Mouse (Mus musculus): ENCODE measurements around the gene Dph7.
A peak's percentile ranks its signal among the peaks of the same experiment; 100 is the strongest.
"Not testable (repeated sequence)": the region's sequence is repeated elsewhere in the genome, so short reads cannot be mapped to it uniquely, and the experiment has no call there.

The Dph7 gene

DNA sequence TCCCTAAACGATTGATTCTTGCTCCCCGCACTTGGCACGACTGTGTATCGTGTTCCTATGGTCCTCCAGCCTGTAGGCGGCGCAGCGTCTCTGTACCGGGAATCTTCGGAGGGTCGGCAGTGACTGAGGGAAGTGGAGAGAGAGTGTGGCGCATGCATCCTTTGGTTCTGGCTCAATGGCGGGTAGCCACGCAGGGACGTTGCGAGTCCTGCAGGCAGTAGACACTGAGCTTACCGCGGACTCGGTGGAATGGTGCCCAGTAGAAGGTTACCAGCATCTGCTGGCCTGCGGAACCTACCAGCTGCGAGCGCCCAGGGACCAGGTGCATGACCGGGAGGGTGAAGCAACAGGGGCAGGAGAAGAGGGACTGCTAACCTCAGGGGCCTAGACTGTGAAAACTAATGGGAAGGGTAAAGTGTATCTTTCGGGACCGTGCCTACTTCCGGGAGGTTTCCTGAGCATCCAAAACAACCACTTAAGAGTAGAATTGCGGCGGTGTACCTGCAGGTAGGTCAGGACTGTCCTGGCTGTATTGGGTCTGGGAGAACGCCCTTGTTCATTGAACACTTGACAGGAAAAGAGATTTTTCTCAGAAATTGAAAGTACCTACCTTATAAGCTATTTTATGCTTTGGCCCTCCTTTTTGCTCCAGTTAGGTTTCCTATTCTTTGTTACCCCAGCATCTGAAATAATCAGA, at the start of gene Dph7:
TSS of gene Dph7 (plus strand) at position 97 of the 697 bp plus-strand sequence.
- peak; percentile 68 to 88 for DNase-seq (ENCODE audit: low spot score in 2 of 2)

DNA sequence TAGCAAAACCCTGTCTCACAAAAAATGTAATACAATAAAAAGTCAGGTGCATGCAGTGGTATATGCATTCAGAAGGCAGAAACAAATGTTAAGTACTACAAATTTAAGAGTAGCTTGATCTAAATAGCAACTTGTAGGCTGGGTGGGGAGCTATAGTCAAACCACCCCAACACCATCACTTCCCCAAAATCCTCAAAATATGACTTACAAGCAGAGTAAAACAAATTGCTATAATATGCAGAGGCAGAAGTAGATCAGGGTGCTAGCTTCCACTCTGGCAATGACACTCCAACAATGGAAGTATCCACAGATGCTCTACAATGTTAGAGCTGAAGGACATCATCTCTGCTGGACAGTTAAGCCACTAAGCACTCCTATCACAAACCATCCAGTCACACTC, 49.6 kb upstream of the Dph7 start:
- no peak for DNase-seq (ENCODE audit: low spot score in 2 of 2)

DNA sequence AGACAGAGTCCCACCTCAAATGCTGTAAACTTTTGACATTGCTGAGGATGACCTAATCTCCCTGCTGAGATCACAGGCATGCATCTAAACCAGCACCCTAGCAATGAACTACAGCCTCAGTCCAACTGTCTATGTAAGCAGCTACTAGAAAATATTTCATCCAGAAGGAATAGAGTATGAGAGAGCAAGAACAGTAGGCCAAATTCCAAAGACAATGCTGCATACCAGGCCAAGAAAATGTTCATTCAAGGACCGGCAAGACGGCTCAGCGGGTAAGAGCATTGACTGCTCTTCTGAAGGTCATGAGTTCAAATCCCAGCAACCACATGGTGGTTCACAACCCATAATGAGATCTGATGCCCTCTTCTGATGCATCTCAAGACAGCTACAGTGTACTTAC, 47.4 kb upstream of the Dph7 start:
- DNase-seq (ENCODE audit: low spot score in 2 of 2): no peak

DNA sequence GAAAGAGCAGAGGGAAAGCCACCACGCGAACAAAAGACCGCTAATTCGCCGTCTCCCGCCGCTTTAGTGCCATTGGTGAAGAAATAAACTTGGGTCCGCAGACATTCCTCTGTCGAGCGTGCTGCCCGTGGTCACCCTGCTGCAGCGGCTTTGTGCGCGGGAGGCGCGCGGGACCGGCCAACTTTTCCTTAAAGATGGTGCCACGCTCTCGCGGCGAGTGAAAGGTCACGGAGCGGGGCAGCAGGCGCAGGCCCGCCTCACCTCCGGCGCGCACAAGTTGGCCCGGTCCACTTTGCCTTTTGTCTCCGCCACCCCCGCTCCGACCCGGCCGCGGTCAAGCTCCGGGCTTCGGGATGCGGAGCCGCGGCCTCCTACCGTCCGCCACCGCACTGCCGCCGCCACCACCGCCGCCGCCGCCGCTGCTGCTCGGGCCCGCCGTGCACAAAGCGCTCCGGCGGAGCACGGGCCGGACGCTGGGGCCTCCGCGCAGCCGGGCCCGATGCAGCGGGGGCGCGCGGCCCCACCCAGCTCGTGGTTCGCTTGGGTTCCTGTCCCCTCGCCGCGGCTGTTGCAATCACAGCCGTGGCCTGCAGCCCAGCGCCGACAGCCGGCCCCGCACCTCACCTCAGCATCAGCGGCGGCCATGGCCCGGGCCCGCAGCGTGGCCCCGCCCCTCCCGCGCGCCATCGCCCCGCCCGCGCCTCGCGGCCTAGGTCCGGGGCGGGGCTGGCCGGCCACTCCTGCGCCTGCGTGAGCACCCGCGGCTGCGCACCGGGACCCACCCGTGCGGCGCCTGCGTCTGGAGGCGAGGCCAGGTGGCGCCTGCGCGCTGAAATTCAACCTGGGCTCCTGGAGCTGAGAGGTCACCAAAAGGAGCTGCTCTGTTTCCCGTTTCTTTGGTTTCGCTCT, 43.0 kb upstream of the Dph7 start, which contains the start of gene Ehmt1:
TSS of gene Ehmt1 (minus strand) at position 685 of the 909 bp plus-strand sequence.
- peak; percentile 93 to 94 for DNase-seq (ENCODE audit: low spot score in 2 of 2)

DNA sequence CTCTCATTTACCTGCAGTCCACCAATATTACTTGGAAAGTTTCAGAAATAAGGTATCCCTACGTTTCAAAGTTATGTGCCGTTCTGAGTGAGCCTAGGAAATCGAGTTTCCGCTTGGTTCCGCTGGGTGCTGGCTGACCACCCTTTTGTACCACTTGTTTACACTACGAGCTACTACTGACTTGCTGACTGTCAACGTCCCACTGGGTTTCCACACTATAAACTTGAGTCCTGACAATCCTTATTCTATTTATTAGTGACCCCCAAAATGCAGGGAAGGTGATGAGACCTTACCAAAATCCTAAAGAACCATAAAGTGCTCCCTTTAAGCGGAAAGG, 42.4 kb upstream of the Dph7 start:
- no peak for DNase-seq (ENCODE audit: low spot score in 2 of 2)

DNA sequence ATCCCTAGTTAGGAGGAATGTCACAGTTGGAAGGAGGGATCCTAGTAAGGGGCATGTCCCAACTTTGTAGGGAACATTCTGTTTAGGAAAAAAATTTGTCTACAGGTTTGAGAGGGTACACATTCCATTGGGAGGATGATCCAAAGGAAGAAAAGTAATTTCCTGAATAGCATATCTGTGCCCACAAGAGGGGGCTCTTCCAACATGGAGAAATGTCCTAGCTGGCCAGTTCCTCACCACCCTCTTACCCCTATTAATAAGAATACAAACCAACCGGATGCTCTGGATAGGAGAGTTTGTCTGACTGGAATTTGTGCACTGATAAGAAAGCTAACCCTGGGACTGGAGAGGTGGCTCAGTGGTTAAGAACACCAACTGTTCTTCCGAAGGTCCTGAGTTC, 38.6 kb upstream of the Dph7 start:
- DNase-seq (ENCODE audit: low spot score in 2 of 2): no peak

DNA sequence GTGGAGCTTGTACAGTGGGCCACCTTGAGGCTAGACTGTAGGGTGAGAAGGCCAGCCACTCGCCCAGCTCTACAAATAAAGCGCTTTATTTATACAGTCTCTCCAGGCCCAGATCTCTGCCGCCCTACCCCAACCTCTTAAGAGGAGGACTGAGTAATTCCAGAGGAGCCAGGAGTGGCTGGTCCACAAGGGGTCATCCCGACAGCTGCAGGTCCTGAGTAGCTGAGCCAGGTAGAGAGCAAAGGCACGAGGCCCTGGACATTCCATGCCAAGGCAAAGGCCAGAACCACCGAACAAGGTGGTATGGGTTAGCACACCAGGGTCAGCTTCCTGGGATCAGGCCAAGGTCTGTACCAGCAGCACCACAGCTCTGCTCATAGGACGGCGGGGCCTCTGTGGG, 36.9 kb upstream of the Dph7 start:
- no peak for DNase-seq (ENCODE audit: low spot score in 2 of 2)

DNA sequence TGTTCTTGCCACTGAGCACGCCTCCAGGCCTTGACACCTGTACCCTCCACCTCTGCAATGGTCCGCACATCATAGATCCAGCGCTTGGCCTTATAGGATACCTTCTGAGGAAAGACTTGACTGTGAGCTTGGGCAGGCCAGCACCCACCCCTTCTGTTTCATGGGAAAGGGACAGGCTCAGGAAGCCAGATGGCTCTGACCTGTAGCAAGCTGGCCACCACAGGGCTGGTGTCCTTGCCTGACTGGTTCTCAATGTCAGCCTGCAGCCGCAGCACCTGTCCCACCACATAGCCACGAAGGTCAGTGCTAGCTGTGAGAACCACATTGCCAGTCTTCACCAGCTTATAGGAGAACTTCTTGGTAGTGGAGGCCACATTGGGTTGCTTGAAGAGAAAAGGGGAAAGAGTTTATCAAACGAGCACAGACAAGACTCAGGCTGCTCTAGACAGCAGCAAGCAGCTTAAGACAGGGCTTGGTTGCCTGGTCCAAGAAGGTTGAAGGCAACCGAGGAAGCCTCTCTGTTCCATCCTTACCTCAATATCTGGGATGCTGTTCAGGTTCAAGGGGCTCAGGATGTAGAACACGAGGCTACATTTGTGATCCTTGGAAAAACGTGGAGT, 35.7 kb upstream of the Dph7 start:
- no peak for DNase-seq (ENCODE audit: low spot score in 2 of 2)

DNA sequence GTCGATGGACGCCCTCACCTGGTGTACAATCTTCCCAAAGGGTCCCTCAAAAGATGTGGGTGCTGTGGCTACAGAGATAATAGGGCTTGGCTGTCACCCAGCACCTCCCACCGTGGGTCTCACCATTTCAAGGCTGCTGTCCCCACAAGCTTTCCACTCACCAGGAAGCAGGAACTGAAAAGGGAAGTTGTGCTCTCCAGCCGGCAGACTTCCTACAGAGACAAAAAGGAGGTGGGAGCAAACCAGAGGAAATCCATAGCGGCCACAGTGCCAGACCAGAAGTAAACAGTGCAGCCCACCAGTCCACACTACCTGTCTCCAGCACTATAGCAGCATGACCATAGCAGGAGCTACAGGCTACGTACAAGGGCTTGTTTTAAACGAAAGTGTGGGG, 35.2 kb upstream of the Dph7 start:
- DNase-seq (ENCODE audit: low spot score in 2 of 2): no peak

DNA sequence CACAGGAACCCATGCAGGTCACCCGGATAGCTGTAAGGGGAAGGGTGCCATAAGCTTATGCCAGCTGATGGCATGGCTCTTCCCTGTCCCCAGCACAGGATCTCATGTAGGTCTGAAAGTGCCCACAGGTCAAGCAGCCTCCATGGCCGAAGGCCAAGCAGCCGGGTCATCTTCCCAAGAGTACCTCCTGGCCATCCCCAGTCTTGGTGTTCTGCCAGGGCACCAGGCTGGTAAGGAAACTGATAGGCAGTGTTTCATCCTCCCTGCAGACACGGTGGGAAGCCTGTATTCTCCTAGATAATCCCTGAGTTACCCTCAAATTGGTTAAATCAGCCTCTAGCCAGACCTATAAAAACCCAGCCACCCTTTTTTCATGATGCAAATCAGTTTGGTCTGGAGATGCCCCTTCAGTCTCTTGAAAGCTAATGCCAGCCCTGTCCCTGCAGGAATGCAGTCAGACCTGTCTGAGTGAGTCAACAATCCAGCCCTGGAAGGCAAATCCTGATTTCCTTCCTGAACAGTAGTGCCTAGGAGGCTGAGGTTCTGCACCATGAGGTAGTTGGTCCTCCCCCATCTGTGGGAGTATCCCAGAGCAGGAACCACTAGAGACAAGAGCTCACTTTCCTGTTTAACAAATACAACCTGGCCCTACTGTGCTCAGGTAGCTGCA, 34.3 kb upstream of the Dph7 start:
- peak; percentile 34 to 59 for DNase-seq (ENCODE audit: low spot score in 2 of 2)

DNA sequence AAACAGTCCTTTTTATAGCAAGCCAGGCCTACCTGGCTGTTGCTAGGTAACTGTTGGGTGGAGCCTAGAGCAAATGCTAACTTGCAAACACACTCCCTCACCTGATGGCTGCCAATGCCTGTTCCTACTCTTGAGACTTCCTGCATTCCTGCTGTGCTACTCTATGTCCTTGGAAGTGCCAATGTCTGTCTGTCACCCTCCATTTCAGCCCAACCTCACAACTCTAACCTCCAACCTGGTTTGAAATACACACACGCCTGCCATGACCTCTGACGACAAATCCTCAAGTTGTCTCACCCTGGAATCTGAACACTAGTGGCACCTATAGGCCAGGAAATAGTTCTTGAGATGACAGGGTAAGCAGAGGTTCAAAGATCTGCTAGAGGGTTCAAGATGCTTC, 33.1 kb upstream of the Dph7 start:
- no peak for DNase-seq (ENCODE audit: low spot score in 2 of 2)

DNA sequence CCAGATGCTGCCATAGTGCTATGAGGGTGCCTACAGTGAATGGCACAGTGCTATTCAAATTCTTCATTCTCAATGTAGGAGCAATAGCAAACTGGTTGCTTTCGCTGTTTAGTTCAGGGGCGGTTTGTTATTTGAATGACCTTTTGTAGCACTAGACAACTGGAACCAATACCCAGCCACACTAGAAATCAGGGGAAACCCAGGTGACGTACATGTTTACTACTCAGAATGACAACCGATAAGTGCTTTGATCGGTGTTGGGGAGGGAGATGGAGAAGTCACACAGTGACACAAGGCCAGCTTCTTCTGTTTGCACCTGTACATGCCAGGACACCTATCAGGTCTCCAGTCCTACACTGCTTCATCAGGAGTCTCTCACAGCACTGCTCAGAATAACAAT, 32.6 kb upstream of the Dph7 start:
- DNase-seq (ENCODE audit: low spot score in 2 of 2): no peak

DNA sequence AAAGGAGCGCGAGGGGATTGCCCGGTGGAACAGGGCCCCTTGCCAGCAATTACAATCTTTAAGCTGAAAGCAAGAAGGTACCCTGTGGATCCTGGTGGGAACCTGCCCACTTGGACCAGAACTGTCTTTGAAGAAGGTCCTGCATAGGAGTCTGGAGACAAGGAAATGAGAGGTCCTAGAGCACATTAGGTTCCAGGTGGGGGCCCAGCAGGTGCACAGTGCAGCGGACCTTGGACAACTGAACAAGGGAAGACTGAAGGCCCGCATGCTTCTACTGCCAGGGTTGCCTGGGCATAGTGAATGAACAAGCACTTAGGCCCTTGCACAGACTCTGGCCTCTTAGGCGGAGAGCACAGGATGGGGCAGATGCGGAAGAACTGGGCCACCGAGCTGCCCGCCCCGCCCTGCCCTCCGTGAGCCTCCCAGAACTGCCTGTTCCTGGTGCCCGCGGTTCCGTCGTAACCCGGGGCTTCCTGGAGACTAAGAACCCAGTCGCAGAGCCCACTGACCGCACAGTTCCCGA, 27.7 kb upstream of the Dph7 start:
- DNase-seq (ENCODE audit: low spot score in 2 of 2): no peak

DNA sequence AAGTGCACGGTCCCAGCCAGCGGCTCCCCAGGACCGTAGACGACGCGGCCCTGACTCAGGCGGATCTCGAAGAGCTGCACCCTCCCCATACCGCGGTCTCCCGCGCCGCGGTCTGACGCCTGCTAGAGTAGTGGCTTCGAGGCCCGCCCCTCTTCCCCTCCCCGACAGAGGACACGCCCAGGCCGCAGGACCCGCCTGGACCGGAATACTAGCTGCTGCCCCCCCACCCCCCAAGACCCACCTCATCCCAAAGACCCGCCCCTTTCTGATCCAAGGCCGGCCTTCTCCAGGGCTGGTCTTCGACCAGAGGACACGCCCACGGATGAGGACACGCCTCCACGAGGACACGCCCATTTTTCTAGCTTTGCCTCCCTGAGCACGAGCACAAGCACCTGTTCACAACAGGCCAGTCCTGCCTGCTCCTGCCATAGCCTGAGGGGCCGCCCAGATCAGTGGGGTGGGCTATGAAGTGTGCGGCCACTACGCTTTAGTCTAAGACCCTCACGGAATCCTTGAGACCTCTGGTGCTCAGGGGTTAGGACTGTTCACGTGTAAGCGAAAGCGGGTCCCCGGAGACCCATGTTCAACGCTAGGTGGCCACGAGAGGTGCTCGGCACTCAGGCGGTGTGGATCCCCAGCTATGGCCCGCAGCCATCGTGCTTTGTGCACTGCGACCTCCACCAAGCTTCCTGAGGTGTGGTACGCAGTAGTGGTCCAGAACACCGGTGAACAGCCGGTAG, 27.0 kb upstream of the Dph7 start, which contains the start of gene Arrdc1:
TSS of gene Arrdc1 (minus strand) at position 196 of the 740 bp plus-strand sequence.
- peak; percentile 89 to 91 for DNase-seq (ENCODE audit: low spot score in 2 of 2)

DNA sequence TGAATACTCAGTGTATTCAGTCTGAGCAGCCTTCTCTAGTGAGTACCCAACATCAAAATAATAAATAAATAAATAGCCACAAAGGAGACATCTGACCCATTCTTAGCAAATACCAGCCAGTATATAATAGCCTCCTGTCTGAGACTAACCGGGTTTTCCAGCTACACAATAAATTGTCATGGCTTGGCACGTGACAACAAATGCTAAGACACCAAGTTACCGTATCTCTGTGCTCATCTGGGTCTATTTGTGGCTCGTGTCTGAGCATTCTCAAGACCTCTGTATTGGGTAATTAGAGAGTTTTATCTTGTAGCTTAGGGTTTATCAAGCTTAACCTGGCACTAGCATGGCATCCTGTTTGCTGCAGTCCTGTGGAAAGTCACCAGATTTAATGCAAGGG, 20.1 kb upstream of the Dph7 start:
- DNase-seq (ENCODE audit: low spot score in 2 of 2): no peak

DNA sequence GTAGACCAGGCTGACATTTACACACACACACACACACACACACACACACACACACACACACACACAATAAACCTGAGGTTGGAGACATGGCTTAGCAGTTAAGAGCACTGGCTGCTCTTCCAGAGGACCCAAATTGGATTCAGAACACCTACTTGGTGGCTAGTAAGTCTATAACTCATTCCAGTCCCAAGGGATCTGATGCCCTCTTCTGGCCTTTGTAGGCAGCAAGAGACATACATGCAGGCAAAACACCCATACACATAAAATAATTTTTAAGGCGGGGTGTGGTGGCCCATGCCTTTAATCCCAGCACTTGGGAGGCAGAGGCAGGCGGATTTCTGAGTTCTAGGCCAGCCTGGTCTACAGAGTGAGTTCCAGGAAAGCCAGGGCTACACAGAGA, 17.9 kb upstream of the Dph7 start:
- DNase-seq (ENCODE audit: low spot score in 2 of 2): not testable (repeated sequence)

DNA sequence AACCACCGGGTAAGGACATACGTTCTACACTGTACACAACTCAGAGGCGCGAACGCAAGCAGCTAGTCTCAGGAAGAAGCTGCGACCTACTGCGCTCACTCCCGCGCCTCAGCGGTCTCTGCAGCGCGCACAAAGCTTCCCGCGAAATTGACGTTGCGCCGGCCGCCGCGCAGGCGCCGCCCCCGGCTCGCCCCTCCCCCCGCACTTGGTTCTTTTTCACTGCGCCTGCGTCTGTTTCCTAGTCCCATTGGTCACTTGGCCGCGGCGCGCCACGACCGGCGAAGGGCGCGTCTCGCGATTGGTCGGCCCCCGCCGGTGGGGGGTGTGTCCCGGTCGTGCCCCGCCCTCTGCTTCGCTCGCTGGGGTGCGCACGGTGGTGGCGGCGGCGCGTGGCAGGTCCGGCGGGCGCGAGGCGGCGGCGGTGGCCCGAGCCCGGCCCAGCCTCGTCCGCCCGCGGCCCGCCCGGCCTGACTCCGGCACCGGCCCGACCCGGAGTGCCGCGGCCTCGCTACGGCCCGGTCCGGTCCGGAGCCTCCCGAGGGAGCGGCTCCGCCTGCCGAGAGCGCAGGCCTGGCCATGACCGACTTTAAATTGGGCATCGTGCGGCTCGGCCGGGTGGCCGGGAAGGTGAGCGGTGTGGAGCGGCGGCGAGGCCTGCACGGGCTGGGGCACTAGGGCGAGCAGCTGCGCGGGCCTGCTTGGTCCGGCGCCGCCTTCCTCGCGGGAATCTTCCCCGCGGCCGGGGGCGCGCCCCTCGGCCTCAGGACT, 12.6 kb upstream of the Dph7 start, which contains the start of gene Zmynd19:
TSS of gene Zmynd19 (plus strand) at position 372 of the 768 bp plus-strand sequence.
- DNase-seq (ENCODE audit: low spot score in 2 of 2): peak; percentile 97 to 99

DNA sequence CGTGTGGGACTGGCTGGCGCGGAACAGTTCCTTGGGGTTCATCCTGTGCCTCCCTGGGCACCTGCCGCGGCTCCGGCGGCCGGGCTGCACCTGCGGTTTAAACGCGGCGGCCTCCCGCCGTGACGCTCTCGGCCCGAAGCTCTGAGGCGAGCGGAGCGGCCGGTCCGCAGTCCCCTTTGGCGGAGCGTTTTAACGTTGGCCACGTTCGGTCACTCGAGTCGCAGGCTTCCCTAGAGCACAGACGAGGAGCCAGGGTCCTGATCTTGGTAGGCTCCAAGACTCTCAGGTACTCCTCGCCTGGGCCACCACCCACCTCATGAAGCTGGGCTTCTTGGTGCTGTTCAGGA, 12.0 kb upstream of the Dph7 start:
- no peak for DNase-seq (ENCODE audit: low spot score in 2 of 2)

DNA sequence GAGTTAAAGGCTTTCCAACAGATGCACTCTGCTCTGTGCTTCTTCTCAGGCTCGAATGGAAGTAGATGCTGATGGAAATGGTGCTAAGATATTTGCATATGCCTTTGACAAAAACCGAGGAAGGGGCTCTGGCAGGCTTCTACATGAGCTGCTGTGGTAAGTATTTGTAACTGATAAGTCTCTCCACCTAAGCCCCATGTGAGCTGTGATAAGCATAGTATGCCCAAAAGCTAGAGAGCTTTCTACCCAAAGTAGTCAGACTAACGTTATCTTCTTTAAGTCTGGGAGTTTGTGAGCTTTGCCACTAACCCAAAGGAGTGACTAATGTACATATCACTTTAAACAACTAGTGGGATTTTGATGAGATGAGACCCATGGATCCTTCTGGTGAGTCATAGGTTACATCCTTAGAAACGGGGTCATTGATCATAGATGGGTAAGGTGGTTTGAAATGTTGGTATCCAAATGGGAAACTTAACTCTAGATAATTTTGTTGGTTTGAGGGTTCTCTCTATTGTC, 9.6 kb upstream of the Dph7 start:
- no peak for DNase-seq (ENCODE audit: low spot score in 2 of 2)

DNA sequence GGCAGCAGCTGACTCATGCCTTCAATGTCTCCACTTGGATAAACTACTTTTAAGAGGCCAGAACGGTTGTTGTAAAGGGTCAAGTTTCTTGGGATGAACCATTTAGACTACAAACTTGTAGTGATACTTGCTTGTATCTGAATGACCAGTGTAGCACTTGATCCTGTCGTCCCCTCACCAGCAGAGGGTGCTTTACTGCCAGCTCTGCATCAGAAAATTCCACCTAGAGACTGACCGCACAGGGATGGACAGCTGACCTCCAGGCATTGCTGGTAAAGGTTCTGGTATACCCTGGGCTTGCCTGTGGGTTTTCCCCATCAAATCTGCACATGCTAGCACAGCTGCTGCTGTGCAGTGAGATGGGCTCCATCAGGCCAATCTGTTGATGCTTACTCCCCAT, 1.3 kb upstream of the Dph7 start:
- no peak for DNase-seq (ENCODE audit: low spot score in 2 of 2)
